Mouse (Mus musculus): Measurements from ENCODE around the gene Dact3. TPM values are rescaled to one million over a fixed set of nuclear protein-coding genes. Genes with fewer than 3 reads are reported as not detected.

The Dact3 gene
- polyA plus RNA-seq, 1 experiment from 2014 or later = 2.9 TPM

DNA sequence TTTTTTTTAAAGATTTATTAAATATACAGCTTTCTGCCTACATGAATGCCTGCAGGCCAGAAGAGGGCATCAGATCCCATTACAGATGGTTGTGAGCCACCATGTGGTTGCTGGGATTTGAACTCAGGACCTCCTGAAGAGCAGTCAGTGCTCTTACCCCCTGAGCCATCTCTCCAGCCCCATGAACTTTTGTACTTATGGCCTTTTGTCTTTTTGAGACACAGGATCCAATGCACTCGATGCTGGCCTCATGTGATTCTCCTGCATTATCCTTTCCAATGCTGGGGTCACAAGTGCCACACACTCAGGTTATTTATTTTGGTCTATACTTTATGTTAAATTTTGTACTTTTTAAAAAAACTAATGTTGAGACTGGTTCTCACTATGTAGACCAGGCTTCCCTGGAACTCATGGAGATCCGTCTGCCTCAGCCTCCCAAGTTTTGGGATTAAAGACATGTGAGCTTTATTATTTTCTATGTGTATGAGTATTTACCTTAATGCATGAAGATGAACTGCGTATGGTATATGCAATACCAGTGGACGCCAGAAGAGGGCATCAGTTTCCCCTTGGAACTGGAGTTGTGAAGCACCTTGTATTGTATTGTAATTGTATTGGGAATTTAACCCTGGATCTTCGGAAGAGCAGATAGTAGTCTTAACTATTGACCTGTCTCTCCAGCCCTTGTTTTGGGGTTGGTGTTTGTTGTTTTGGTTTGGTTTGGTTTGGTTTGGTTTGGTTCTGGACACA lies 15.0 kb upstream of the Dact3 start:
- no peaks in the 10 kb centered on the region for H3K9me3 ChIP-seq
- H3K9ac ChIP-seq (replicated peaks) = no peak overlapping the region
- H3K27ac ChIP-seq = no peak overlapping the region
- ATAC-seq = no peak
- no peak overlapping the region for H3K4me3 ChIP-seq (replicated peaks)
- H3K4me1 ChIP-seq (replicated peaks) = no peaks in the 10 kb centered on the region
- H3K36me3 ChIP-seq = peaks cover 50% of the 10 kb centered on the region
- 25% methylated on average over 5 of the region's 5 CpGs for WGBS
- no peaks in the 10 kb centered on the region for H3K27me3 ChIP-seq
- no peak overlapping the region for H3K4me2 ChIP-seq (replicated peaks)

DNA sequence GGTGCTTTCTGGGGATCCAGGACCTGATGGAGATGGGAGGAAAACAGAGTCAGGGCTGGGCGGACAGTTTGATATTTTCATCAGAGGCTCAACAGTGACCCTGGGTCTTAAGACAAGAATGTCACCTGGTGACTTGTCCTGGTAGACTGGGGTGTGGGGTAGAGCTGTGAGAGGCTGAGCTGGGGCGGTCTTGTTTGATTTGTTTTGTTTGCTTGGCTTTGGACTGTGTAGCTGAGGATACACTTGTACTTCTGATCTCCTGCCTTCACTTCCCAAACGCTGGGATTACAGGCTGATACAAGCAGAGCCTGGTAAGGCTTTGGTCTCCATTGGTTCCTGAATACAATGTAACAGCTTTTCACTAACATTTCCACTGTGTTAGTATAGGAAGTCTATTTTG lies 7.6 kb upstream of the Dact3 start:
- Histone ChIP-seq H3K4me2 (replicated peaks) (no peak overlapping the region), H3K9ac (replicated peaks) (no peak overlapping the region), H3K9me3 (no peaks in the 10 kb centered on the region), H3K36me3 (peaks cover 41% of the 10 kb centered on the region), H3K27ac (no peak overlapping the region), H3K4me1 (replicated peaks) (peaks cover 14% of the 10 kb centered on the region), H3K4me3 (replicated peaks) (no peak overlapping the region), H3K27me3 (no peaks in the 10 kb centered on the region)
- ATAC-seq = no peak
- WGBS = 91% methylated on average over 3 of the region's 3 CpGs

DNA sequence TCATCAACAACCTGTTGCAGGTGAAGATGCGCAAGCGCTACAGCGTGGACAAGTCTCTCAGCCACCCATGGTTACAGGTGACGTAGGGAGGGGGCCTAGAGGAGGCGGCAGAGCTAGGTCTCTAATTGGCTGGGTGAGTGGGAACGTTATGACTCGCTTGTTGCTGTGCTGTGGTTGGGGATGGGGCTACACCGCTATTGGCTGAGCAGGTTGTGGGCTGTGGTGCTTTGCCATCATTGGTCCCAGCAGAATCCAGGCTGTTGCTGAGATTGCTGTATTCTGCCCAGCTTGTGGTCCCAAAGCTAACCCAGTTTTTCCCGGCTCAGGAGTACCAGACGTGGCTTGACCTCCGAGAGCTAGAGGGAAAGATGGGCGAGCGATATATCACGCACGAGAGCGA lies 5.6 kb upstream of the Dact3 start:
- peak; percentile 99 for ATAC-seq
- Histone ChIP-seq H3K9me3 (no peaks in the 10 kb centered on the region), H3K27me3 (no peaks in the 10 kb centered on the region), H3K9ac (replicated peaks) (peak overlapping the region; percentile 56; the same call in 1 of the 2 replicates), H3K36me3 (peaks cover 26% of the 10 kb centered on the region), H3K27ac (peak overlapping the region; percentile 74), H3K4me1 (replicated peaks) (peaks cover 21% of the 10 kb centered on the region), H3K4me2 (replicated peaks) (peak overlapping the region; percentile 48), H3K4me3 (replicated peaks) (peak overlapping the region; percentile 31)
- WGBS = 13% methylated on average over 16 of the region's 16 CpGs

DNA sequence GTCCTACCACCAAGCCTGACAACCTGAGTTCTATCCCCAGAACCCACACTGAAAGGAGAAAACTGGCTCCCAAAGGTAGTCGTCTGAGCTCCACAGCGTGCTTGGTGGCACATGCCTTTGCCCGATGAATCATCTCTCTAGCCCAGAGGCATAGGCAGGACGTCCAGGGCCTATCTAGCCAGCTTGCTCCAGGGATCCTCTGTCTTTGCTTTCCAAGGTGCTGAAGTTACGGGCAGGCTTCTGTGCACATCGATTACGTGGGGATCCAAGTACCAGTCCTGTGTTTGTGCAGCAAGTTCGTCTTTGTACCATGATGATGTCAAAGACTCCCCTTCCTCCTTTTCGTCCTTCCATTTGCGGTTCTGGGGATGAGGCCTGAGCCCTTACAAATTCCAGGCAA lies 3.5 kb upstream of the Dact3 start:
- 82% methylated on average over 10 of the region's 10 CpGs for WGBS
- no peaks in the 10 kb centered on the region for H3K27me3 ChIP-seq
- no peak overlapping the region for H3K4me2 ChIP-seq (replicated peaks)
- no peaks in the 10 kb centered on the region for H3K9me3 ChIP-seq
- H3K36me3 ChIP-seq = peaks cover 12% of the 10 kb centered on the region
- no peak for ATAC-seq
- H3K4me3 ChIP-seq (replicated peaks) = no peak overlapping the region
- H3K4me1 ChIP-seq (replicated peaks) = peaks cover 32% of the 10 kb centered on the region
- H3K9ac ChIP-seq (replicated peaks) = no peak overlapping the region
- no peak overlapping the region for H3K27ac ChIP-seq

DNA sequence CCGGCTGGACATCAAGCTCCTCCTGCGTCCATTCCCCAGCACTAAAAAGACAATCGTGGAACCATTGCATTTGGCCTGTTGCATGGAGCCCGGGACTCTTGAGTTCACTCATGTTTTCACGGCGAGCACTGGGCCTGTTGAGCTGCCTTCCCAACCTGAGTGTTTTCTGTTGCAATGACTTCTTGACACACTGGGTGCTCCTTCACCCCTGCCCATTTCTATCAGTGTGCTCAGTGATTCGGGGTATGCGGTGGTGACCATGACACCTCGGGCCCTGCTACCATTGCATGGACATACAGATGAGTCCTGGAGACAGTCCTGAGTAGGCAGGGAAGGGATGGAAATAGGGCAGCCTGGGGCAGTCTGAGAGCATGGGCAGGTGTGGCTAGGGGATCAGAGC lies 2.6 kb upstream of the Dact3 start:
- Histone ChIP-seq H3K4me2 (replicated peaks) (no peak overlapping the region), H3K36me3 (peaks cover 12% of the 10 kb centered on the region), H3K4me1 (replicated peaks) (peaks cover 39% of the 10 kb centered on the region), H3K4me3 (replicated peaks) (no peak overlapping the region), H3K9me3 (no peaks in the 10 kb centered on the region), H3K27ac (no peak overlapping the region), H3K27me3 (no peaks in the 10 kb centered on the region), H3K9ac (replicated peaks) (no peak overlapping the region)
- ATAC-seq = no peak
- WGBS = 93% methylated on average over 9 of the region's 9 CpGs

DNA sequence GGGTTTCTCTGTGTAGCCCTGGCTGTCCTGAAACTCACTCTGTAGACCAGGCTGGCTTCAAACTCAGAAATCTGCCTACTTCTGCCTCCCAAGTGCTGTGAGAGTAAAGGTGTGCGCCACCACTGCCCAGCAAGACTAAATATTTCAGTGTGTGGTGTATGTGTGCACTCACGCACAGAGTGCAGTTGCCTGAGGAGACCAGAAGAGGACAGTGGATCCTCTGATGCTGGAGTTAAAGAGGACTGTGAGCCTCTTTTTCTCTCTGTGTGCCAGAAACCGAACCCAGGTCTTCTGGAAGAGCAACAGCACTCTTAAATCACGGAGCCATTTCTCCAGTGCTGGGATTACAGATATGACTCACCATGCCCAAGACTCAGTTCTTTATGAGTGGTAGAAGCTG lies 1.7 kb upstream of the Dact3 start:
- H3K4me2 ChIP-seq (replicated peaks) = no peak overlapping the region

DNA sequence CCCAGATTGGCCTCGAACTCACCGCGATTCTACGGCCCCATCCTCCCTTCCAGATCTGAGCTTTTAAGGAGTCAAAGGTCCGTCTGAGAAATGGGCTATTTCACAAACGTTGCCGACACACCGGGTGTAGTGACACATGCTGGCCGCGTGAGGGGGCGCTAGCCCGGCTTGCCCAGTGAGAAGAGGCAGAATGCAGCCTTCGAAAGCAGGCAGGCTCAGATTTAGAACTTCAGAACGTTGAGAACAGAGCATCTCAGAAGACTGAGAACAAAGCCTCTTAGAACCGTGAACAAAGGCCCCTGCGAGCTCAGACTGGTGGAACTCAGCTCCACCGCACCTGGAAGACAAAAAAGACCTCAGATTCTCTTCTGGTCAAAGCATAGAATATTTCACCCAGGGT lies 927 bp upstream of the Dact3 start:
- no peaks in the 10 kb centered on the region for H3K27me3 ChIP-seq
- 5% methylated on average over 17 of the region's 17 CpGs for WGBS
- H3K4me2 ChIP-seq (replicated peaks) = peak overlapping the region; percentile 43
- no peak for ATAC-seq
- no peak overlapping the region; the same call in 1 of the 2 replicates for H3K9ac ChIP-seq (replicated peaks)
- peaks cover 12% of the 10 kb centered on the region for H3K36me3 ChIP-seq
- H3K27ac ChIP-seq = peak overlapping the region; percentile 85
- H3K4me1 ChIP-seq (replicated peaks) = peaks cover 38% of the 10 kb centered on the region
- peak overlapping the region; percentile 75 for H3K4me3 ChIP-seq (replicated peaks)
- H3K9me3 ChIP-seq = no peaks in the 10 kb centered on the region

More for the DNA sequence above, 1.7 kb upstream of the Dact3 start:
- H3K4me3 ChIP-seq (replicated peaks) = no peak overlapping the region
- ATAC-seq = no peak
- 89% methylated on average over 4 of the region's 4 CpGs for WGBS
- H3K27ac ChIP-seq = no peak overlapping the region
- no peaks in the 10 kb centered on the region for H3K27me3 ChIP-seq
- H3K9ac ChIP-seq (replicated peaks) = no peak overlapping the region
- H3K9me3 ChIP-seq = no peaks in the 10 kb centered on the region
- H3K36me3 ChIP-seq = peaks cover 12% of the 10 kb centered on the region
- peaks cover 39% of the 10 kb centered on the region for H3K4me1 ChIP-seq (replicated peaks)

DNA sequence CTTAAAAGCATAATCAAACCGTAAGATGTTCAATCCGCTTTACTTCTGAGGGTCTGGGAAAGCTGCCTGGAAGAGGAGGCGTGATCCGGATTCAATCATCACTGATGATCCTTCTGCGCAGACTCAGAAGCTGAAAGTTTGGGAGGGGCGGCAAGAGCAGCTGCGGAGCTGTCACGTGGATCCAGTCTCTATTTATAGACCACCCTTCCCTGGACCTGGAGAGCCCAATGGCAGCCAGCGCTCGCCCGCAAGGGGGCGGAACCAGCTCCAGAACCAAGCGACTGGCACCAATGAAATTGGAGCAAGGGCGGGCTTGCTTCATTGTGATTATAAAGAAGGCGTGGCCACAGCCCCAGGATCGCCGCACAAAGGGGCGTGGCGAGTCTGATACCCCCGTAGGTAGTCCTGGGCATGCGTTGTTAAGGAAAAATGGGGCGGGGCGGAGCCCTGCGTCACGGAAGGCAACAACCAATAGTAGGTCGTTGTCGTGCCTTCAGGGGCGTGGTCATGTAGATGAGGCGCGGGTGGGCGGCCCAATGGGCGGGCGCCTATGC lies 284 bp upstream of the Dact3 start:
- Histone ChIP-seq H3K9me3 (no peaks in the 10 kb centered on the region), H3K4me2 (replicated peaks) (peak overlapping the region; percentile 90), H3K27me3 (no peaks in the 10 kb centered on the region), H3K36me3 (peaks cover 11% of the 10 kb centered on the region), H3K27ac (peak overlapping the region; percentile 88), H3K4me3 (replicated peaks) (peak overlapping the region; percentile 75), H3K4me1 (replicated peaks) (peaks cover 32% of the 10 kb centered on the region), H3K9ac (replicated peaks) (peak overlapping the region; percentile 86)
- peak; percentile 97 for ATAC-seq
- 0% methylated on average over 33 of the region's 33 CpGs for WGBS

DNA sequence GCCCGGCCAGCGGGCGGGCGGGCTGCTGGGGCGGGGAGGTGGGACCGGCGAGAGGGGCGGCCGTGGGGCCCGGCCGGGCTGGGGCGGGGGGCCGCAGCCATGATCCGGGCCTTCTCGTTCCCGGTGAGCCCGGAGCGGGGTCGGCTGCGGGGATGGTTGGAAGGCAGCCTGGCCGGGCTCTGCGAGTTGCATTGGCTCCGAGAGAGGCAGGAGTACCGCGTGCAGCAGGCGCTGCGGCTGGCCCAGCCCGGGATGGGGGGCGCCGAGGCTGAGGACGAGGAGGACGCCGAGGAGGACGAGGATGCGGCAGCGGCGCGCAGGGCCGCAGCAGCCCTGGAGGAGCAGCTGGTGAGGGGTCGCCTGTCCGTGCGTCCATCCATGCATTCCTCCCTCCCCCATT lies 209 bp downstream of the Dact3 start:
- no peak; the same call in 1 of the 2 replicates for ATAC-seq
- H3K36me3 ChIP-seq = peaks cover 9% of the 10 kb centered on the region
- H3K4me3 ChIP-seq (replicated peaks) = peak overlapping the region; percentile 75
- no peaks in the 10 kb centered on the region for H3K27me3 ChIP-seq
- peaks cover 32% of the 10 kb centered on the region for H3K4me1 ChIP-seq (replicated peaks)
- peak overlapping the region; percentile 90 for H3K4me2 ChIP-seq (replicated peaks)
- peak overlapping the region; percentile 88 for H3K27ac ChIP-seq
- H3K9me3 ChIP-seq = no peaks in the 10 kb centered on the region
- peak overlapping the region; percentile 86 for H3K9ac ChIP-seq (replicated peaks)
- 0% methylated on average over 41 of the region's 42 CpGs for WGBS

DNA sequence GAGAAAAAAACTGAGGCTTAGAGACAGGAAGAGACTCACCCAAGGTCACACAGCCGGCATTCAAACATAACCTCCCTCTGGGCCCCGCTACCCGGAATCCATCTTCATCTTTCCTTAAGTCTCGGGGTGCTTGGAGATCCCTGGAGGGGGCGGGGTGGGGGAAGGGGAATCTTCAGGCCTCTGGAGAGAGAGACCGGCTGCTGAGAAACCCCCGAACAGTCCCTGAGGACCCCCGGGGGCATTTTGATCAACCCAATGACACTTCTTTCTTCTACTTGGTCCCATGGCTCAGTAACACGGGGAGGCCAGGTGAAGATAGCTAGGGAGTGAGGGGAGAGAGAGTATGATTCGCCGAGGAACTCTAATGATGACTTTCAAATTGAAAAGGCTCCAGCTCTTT lies 889 bp downstream of the Dact3 start:
- Histone ChIP-seq H3K4me2 (replicated peaks) (peak overlapping the region; percentile 90), H3K9me3 (no peaks in the 10 kb centered on the region), H3K27me3 (no peaks in the 10 kb centered on the region), H3K36me3 (peaks cover 8% of the 10 kb centered on the region), H3K27ac (0 out of 2 replicates have a peak overlapping the region, but pooled peaks have one; percentile 16), H3K4me1 (replicated peaks) (peaks cover 38% of the 10 kb centered on the region), H3K4me3 (replicated peaks) (peak overlapping the region; percentile 75), H3K9ac (replicated peaks) (peak overlapping the region; percentile 86)
- no peak for ATAC-seq
- 11% methylated on average over 11 of the region's 11 CpGs for WGBS

DNA sequence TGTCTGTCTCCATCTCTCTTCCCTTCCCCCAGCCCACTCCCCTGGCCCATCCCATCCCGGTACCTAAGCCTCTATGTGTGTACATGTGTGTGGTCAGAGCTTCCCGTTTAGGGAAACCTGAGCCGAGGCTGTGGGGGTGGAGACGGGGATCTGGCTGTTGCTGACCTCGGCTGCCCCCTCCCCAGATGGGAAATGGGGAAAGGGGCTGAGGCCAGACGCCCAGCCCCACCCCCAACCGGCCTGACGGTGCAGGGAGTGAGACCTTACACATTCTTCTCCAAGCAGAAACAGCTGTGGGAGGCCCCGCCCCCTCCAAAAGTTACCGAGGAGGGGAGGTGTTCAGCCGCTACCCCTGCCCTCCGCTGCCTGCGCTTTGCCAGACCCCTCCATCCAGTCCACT lies 1.5 kb downstream of the Dact3 start:
- Histone ChIP-seq H3K9me3 (no peaks in the 10 kb centered on the region), H3K27ac (0 out of 2 replicates have a peak overlapping the region, but pooled peaks have one; percentile 16), H3K4me3 (replicated peaks) (peak overlapping the region; percentile 75), H3K36me3 (peaks cover 8% of the 10 kb centered on the region; the same call in 1 of the 2 replicates), H3K4me2 (replicated peaks) (peak overlapping the region; percentile 90), H3K27me3 (no peaks in the 10 kb centered on the region), H3K9ac (replicated peaks) (peak overlapping the region; percentile 86), H3K4me1 (replicated peaks) (peaks cover 38% of the 10 kb centered on the region)
- WGBS = 4% methylated on average over 12 of the region's 13 CpGs
- ATAC-seq = no peak

DNA sequence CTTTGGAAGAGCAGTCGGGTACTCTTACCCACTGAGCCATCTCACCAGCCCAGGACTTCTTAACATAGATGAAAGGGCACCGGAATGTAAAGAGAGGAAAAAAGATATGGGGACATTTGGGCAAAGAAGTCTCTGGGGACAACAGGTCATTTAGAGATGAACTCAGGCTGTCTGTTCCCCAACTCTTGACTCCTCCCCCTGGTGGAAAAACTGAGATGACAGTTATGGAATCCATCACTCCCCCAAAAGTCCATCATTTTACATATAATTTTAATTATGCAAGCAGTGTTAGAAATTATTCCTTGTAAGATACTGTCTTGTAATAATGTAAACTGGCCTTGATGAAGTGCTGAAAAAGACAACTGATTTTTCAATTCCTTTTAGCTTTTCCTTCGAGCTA lies 2.6 kb downstream of the Dact3 start:
- WGBS = 83% methylated on average over 3 of the region's 3 CpGs
- Histone ChIP-seq H3K36me3 (peaks cover 15% of the 10 kb centered on the region; the same call in 1 of the 2 replicates), H3K27me3 (no peaks in the 10 kb centered on the region), H3K4me1 (replicated peaks) (peaks cover 38% of the 10 kb centered on the region), H3K4me3 (replicated peaks) (no peak overlapping the region), H3K9ac (replicated peaks) (no peak overlapping the region), H3K9me3 (no peaks in the 10 kb centered on the region), H3K27ac (no peak overlapping the region), H3K4me2 (replicated peaks) (no peak overlapping the region)
- no peak for ATAC-seq
